Mouse (Mus musculus) liver, embryonic 14.5 days (tissue): Measurements from ENCODE around the gene Tomm34. TPM values are rescaled to one million over a fixed set of nuclear protein-coding genes. Genes with fewer than 3 reads are reported as not detected.

Source experiments
- ATAC-seq: fragments of 200-750 bp; cut with Nextera tagmentation; 2 replicates; pipeline ENCODE4 v1.8.0; 2017; ENCODE audit warnings: moderate number of reproducible peaks, mild to moderate bottlenecking, moderate library complexity; ENCODE audit not compliant: insufficient read depth
- DNase-seq, 3 experiments: peaks; one replicate each; pipeline ENCODE4 v3.0.0-alpha.2; 2012 to 2013; ENCODE audit warnings: low read depth in 3 of 3, low spot score in 3 of 3
- H3K27ac ChIP-seq: fragments of 300-500 bp; sonication (generic); 2 replicates; pipeline ENCODE4 v1.5.1; 2014; ENCODE audit warnings: moderate library complexity, mild to moderate bottlenecking, control low read depth, inconsistent platforms
- H3K27me3 ChIP-seq: fragments of 300-500 bp; sonication (generic); 2 replicates; pipeline ENCODE4 v1.6.1; 2014; ENCODE audit warnings: mild to moderate bottlenecking, low read length, moderate library complexity; ENCODE audit not compliant: control insufficient read depth, insufficient read depth
- H3K36me3 ChIP-seq: fragments of 300-500 bp; sonication (generic); replicated peaks from 2 replicates; pipeline ENCODE4 v1.6.1; 2014; ENCODE audit warnings: low read depth; ENCODE audit not compliant: control insufficient read depth, insufficient read depth
- H3K4me1 ChIP-seq, 2 experiments: fragments of 200-500 bp in 1 of 2; fragments of 300-500 bp in 1 of 2; sonication (generic) in 1 of 2; replicated peaks; 2 replicates each; pipeline ENCODE4 v1.6.1; 2012 to 2014; ENCODE audit warnings: antibody characterized with exemption in 1 of 2, inconsistent platforms in 1 of 2, low read length in 1 of 2; ENCODE audit not compliant: control insufficient read depth in 2 of 2, insufficient read depth in 2 of 2
- H3K4me2 ChIP-seq: fragments of 300-500 bp; sonication (generic); 2 replicates; pipeline ENCODE4 v1.6.1; 2014; ENCODE audit warnings: low read depth, mild to moderate bottlenecking, control low read depth, moderate library complexity
- H3K4me3 ChIP-seq, 2 experiments: fragments of 200-500 bp in 1 of 2; fragments of 300-500 bp in 1 of 2; sonication (generic) in 1 of 2; 2 replicates each; pipeline ENCODE4 v1.5.1; 2012 to 2014; ENCODE audit warnings: low read depth in 2 of 2, low read length in 2 of 2, mild to moderate bottlenecking in 2 of 2, control low read depth in 1 of 2, inconsistent platforms in 1 of 2, moderate library complexity in 1 of 2; ENCODE audit not compliant: insufficient read depth in 1 of 2
- H3K9ac ChIP-seq: fragments of 300-500 bp; sonication (generic); replicated peaks from 2 replicates; pipeline ENCODE4 v1.6.1; 2014; ENCODE audit warnings: mild to moderate bottlenecking, control low read depth, moderate library complexity
- H3K9me3 ChIP-seq: fragments of 300-500 bp; sonication (generic); 2 replicates; pipeline ENCODE4 v1.6.1; 2016; ENCODE audit warnings: low read length, mixed read lengths; ENCODE audit not compliant: control insufficient read depth
- CTCF ChIP-seq: IDR thresholded peaks from 2 replicates; pipeline ENCODE4 v1.5.1; 2016; ENCODE audit warnings: antibody characterized with exemption, low read depth, control low read depth
- EP300 ChIP-seq: IDR thresholded peaks from 2 replicates; pipeline ENCODE4 v1.6.1; 2016; ENCODE audit warnings: antibody characterized with exemption, low read depth
- WGBS: fragments of 180-500 bp; shearing (Covaris S2); extraction: QIAGEN DNeasy Blood & Tissue Kit; methylation state at CpG from one replicate; pipeline ENCODE4 v1.1.7; 2014; ENCODE audit not compliant: insufficient replicate concordance; 5-methylcytosine and 5-hydroxymethylcytosine counted together
- polyA plus RNA-seq, 2 experiments: library from polyadenylated mRNA; depleted of rRNA in 1 of 2; stranded (reverse) in 1 of 2; unstranded in 1 of 2; fragments of >200 nt; fragmentation: Nextera tagmentation in 1 of 2; extraction: Ambion mirVana in 1 of 2; gene quantifications; 2 replicates each; pipeline versions ENCODE4 v1.2.1 to v1.2.3; 2012 to 2014

Tomm34 gene
- polyA plus RNA-seq, 2 experiments = 11.6 to 16.0 TPM

DNA sequence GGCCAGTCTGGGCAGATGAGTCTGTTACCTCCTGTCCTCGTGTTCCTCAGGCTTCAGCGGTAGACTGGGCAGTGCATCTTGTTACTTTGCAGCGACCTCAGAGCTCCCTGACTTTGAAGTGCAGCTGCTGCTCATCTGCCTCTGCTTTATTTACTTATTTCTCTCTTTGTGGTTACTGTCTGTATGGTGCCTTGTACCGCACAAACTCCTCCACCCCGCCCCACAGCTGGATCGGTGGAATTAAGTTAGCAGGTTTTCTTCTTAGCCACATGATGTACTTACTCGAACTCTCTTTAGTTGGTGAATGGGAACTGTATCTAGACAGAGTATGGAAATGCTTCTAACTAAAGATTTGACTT, 13.4 kb upstream of the Tomm34 start:
- H3K27ac ChIP-seq = no peak overlapping the region
- ATAC-seq (no peak), DNase-seq (no peak)
- TF ChIP-seq EP300 (no peak), CTCF (no peak)
- no peaks in the 10 kb centered on the region for H3K9me3 ChIP-seq
- no peak overlapping the region for H3K4me2 ChIP-seq
- 41% methylated on average over 7 of the region's 7 CpGs for WGBS
- H3K4me1 ChIP-seq = 0 out of 4 replicates have a peak, but pooled peaks cover 0 to 4% of the 10 kb centered on the region in 2 experiments
- no peak overlapping the region for H3K9ac ChIP-seq
- H3K36me3 ChIP-seq = peaks cover 40% of the 10 kb centered on the region
- H3K4me3 ChIP-seq = no peak overlapping the region
- H3K27me3 ChIP-seq = no peaks in the 10 kb centered on the region

DNA sequence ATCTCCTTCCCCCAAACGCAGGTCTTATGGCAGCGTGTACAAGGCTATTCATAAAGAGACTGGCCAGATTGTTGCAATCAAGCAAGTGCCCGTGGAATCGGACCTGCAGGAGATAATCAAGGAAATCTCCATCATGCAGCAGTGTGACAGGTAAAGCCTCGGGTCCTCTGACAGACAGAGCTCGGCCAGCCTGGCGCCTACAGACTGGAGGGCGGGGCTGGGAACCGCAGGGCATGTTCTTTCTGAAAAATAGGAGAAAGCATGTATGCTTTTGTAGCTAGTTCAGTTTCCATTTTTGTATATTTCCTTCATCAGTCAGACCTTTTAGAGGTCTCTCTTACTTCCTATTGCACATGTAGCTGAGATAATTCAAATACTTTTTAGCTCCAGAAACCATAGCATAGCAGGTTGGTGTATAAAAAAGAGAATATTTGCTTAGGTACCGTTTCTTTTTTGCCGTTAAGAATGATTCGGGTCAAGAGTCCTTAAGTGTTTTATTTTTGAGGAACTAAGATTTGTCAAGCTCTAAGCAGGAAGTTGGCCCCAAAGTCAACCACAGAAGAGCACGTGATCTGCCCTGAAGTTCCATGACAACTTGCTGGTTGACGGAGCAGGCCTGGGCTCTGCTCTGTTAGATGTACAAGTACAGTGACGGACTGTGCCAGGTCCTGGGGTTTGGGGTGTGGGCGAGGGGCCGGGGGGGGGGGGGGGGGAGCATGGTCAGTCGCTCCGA, 12.8 kb upstream of the Tomm34 start:
- no peak overlapping the region for H3K9ac ChIP-seq
- H3K9me3 ChIP-seq = no peaks in the 10 kb centered on the region
- TF ChIP-seq EP300 (no peak), CTCF (no peak)
- 0 out of 4 replicates have a peak, but pooled peaks cover 0 to 4% of the 10 kb centered on the region in 2 experiments for H3K4me1 ChIP-seq
- peaks cover 40% of the 10 kb centered on the region for H3K36me3 ChIP-seq
- ATAC-seq (peak; percentile 48; the same call in 1 of the 2 replicates), DNase-seq (no peak)
- H3K4me3 ChIP-seq = no peak overlapping the region
- no peak overlapping the region for H3K4me2 ChIP-seq
- H3K27me3 ChIP-seq = no peaks in the 10 kb centered on the region
- WGBS = 30% methylated on average over 19 of the region's 19 CpGs
- H3K27ac ChIP-seq = no peak overlapping the region

DNA sequence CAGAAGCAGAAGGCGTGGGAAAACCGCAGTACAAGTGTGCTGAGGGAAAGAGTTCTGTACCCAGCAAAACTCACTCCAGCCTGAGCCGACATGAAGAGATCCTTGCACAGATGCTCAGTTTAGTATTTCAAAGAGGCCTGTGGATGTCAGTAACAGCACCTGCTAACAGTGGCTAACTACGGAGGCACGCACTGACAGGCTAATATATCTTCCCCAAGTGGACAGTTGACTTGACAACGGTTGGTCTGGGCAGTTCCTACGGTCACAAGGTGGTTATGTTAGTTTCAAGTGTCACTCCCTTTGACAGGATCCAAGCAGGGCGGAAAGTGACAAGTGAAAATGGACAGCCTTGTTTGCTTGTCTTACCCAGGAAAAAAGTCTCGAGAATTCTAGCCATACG, 11.2 kb upstream of the Tomm34 start:
- Histone ChIP-seq H3K4me3 (no peak overlapping the region), H3K36me3 (peaks cover 37% of the 10 kb centered on the region), H3K9me3 (no peaks in the 10 kb centered on the region), H3K9ac (no peak overlapping the region), H3K27ac (no peak overlapping the region), H3K4me2 (no peak overlapping the region), H3K27me3 (no peaks in the 10 kb centered on the region), H3K4me1 (peaks cover 0 to 5% of the 10 kb centered on the region in 2 experiments; a peak in 2 of 4 replicates)
- 70% methylated on average over 10 of the region's 10 CpGs for WGBS
- no peak for DNase-seq
- no peak for TF ChIP-seq CTCF
- ATAC-seq = no peak

DNA sequence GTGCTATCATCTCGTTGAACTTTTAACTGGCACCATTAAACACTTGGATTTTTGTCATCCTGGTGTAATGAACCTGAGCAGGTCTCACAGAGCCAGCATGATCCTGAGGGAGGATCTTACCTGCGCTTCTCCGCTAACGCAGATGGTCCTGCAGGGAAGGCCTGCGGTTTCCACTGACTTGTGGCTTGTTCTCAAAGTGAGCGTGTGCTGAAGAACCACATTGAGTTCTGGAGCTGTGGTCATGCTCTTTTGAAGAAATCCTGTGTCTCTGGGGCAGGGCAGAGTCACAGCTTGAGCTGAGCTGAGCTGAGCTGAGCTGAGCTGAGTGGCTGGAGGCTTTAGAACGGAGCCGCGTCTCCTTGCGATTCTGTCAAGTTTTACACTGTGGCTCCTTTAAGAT, 10.6 kb upstream of the Tomm34 start:
- Histone ChIP-seq H3K4me1 (peaks cover 0 to 9% of the 10 kb centered on the region in 2 experiments; a peak in 2 of 4 replicates), H3K4me3 (no peak overlapping the region), H3K27me3 (no peaks in the 10 kb centered on the region), H3K36me3 (peaks cover 32% of the 10 kb centered on the region), H3K9ac (no peak overlapping the region), H3K9me3 (no peaks in the 10 kb centered on the region), H3K4me2 (no peak overlapping the region), H3K27ac (no peak overlapping the region)
- TF ChIP-seq CTCF = no peak
- no peak for TF ChIP-seq EP300
- DNase-seq = no peak
- 88% methylated on average over 10 of the region's 10 CpGs for WGBS
- no peak for ATAC-seq

GRCm38 (mm10) chr2:164079488-164079887, 8.5 kb upstream of the Tomm34 start:
- no peak overlapping the region for H3K4me2 ChIP-seq
- no peak for TF ChIP-seq CTCF
- TF ChIP-seq EP300 = no peak
- H3K27me3 ChIP-seq = no peaks in the 10 kb centered on the region
- H3K27ac ChIP-seq = no peak overlapping the region
- H3K4me3 ChIP-seq = no peak overlapping the region
- ATAC-seq (no peak), DNase-seq (no peak)
- peaks cover 24% of the 10 kb centered on the region for H3K36me3 ChIP-seq
- H3K9me3 ChIP-seq = no peaks in the 10 kb centered on the region
- H3K4me1 ChIP-seq = peaks cover 0 to 20% of the 10 kb centered on the region in 2 experiments
- 39% methylated on average over 6 of the region's 6 CpGs for WGBS
- H3K9ac ChIP-seq = no peak overlapping the region
